Mouse (Mus musculus) hindbrain, embryonic 10.5 days (tissue): ENCODE measurements around the gene Erich6. TPM values are rescaled to one million over a fixed set of nuclear protein-coding genes. Genes with fewer than 3 reads are reported as not detected.

ENCODE experiments used
- DNase-seq: peaks from one replicate; pipeline ENCODE4 v3.0.0-alpha.2; 2017; ENCODE audit warnings: low spot score
- H3K27ac ChIP-seq: fragments of 300-500 bp; sonication (generic); 2 replicates; pipeline ENCODE4 v1.5.1; 2016; ENCODE audit warnings: mild to moderate bottlenecking, moderate library complexity
- H3K27me3 ChIP-seq: fragments of 300-500 bp; sonication (generic); 2 replicates; pipeline ENCODE4 v1.6.1; 2016; ENCODE audit warnings: mild to moderate bottlenecking; ENCODE audit not compliant: poor library complexity, insufficient read depth, severe bottlenecking
- H3K36me3 ChIP-seq: fragments of 300-500 bp; sonication (generic); 2 replicates; pipeline ENCODE4 v1.6.1; 2016; ENCODE audit warnings: mild to moderate bottlenecking, moderate library complexity
- H3K4me1 ChIP-seq: fragments of 300-500 bp; sonication (generic); replicated peaks from 2 replicates; pipeline ENCODE4 v1.6.1; 2016; ENCODE audit warnings: mild to moderate bottlenecking
- H3K4me3 ChIP-seq: fragments of 300-500 bp; sonication (generic); 2 replicates; pipeline ENCODE4 v1.5.1; 2016; ENCODE audit warnings: mild to moderate bottlenecking, moderate library complexity
- H3K9me3 ChIP-seq: fragments of 300-500 bp; sonication (generic); 2 replicates; pipeline ENCODE4 v1.6.1; 2016; ENCODE audit warnings: mild to moderate bottlenecking, moderate library complexity
- WGBS: fragments of 180-500 bp; shearing (Covaris S2); methylation state at CpG from one replicate; pipeline ENCODE4 v1.1.7; 2016; 5-methylcytosine and 5-hydroxymethylcytosine counted together
- polyA plus RNA-seq: library from polyadenylated mRNA; unstranded; fragments of >200 nt; fragmentation: Nextera tagmentation; extraction: Ambion mirVana; gene quantifications from 2 replicates; pipeline ENCODE4 v1.2.1, GENCODE M21; 2016

Erich6 gene
- 0.07 TPM in 1 of 2 replicates, not detected in the other for polyA plus RNA-seq

DNA sequence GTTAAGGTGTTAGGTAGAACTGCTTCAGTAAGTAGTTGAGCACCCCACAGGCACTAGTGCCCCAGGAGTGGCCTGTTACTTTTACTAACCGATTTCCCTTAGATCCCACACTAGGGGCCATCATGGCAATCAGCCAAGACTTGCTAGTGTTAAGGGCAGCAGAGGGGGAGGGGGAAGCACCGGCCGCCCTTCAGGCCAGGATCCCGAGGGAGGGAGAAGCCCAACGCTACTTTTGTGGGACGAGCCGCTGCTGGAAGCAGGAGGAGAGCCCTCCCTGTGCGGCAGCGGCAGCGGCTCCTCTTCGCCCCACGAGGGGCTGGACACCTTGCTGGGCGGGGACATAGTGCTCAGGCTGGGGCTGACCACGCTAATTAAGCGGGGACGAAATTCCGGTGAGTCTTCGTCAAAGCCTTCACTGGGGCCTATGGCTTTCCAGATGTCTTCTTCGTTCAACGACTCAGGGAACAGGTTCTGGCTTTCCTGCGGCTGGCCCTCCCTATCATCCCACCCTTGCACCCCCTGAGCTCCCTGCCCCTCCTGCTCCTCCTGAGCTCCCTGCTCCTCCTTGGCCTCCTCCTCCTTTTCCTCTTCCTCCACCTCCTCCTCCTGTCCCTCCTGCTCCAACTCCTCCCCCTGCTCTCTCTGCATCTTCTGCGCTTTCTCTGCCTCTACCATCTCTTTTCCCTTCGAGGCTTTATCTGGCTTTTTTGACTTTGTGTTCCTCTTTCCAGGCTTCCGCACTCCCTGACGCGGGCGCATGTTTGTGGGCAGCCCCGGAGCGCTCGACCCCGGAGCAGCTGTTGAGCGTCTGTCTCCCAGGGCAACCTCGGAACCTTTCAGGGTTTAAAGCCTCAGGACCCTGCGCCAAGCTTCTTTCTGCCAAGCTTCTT, at the start of gene Erich6:
Erich6 (minus strand) TSS at position 802 of the 890 bp plus-strand sequence.
- Histone ChIP-seq H3K4me1 (peaks cover 15% of the 10 kb centered on the region), H3K27me3 (no peaks in the 10 kb centered on the region), H3K27ac (peak within 1 kb of the TSS; percentile 86), H3K36me3 (no peaks in the 10 kb centered on the region), H3K4me3 (peak within 1 kb of the TSS; percentile 67), H3K9me3 (no peaks in the 10 kb centered on the region; the same call in 1 of the 2 replicates)
- DNase-seq: peak; percentile 76
- WGBS: under 1% methylated on average over 34 of the region's 34 CpGs

DNA sequence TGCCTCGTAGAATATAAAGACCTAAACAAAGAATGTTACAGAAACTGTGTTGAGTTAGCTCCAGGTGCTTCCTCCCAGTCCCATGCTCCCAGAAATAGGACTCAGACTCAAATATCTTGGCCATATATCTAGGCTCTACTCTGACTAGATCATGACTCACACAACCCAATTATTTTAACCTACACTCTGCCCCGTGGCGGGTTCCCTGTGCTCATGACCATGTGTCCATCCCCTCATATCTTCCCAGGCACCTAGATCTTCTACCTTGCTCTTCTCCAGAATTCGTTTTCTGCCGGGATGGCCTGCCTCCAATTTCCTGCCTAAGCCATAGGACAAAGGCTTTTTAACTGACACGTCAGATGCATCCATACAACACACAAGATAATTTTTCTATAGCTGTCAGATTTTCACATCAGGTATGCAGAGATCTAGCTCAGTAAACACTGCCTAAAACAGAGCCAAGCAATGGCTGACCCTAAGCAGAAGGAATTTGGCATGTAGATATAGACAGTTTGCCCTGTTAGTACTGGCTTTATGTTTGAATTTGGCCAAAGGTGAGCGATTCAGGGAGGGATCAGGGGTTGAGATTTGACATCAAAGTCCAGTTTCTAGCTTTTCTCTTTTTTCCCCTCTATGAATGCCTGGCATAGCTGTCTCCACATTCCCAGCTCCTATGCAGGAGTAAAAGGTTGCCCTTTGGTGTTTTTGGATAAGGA, 49.4 kb upstream of the Erich6 start:
- Histone ChIP-seq H3K4me3 (no peak overlapping the region), H3K4me1 (peaks cover 13% of the 10 kb centered on the region), H3K36me3 (no peaks in the 10 kb centered on the region), H3K9me3 (no peaks in the 10 kb centered on the region), H3K27ac (no peak overlapping the region), H3K27me3 (peaks cover 14% of the 10 kb centered on the region)
- no peak for DNase-seq
- WGBS: 90% methylated on average over 7 of the region's 7 CpGs

DNA sequence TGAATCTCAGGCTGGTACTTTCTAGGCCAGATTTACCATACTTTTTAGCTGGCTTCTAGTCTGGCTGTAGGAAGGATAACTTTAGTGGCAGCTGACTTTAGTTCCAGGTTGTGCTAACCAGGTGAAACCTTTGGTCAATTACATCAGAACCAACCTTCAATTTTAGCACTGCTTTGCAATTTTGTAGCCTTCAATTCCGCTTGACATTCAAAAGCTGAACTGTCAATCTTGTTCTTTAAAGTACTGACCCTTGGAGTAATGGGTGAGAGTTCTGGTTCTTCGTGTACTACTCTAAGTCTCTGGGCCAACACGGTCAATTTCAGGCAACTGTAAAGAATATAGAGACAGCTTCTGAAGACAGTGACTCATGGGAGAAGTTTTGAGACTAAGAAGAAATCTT, 48.4 kb upstream of the Erich6 start:
- DNase-seq: no peak
- Histone ChIP-seq H3K4me3 (no peak overlapping the region), H3K27ac (no peak overlapping the region), H3K9me3 (no peaks in the 10 kb centered on the region), H3K27me3 (peaks cover 14% of the 10 kb centered on the region), H3K4me1 (peaks cover 4% of the 10 kb centered on the region), H3K36me3 (no peaks in the 10 kb centered on the region)
- 87% methylated on average over 3 of the region's 3 CpGs for WGBS

DNA sequence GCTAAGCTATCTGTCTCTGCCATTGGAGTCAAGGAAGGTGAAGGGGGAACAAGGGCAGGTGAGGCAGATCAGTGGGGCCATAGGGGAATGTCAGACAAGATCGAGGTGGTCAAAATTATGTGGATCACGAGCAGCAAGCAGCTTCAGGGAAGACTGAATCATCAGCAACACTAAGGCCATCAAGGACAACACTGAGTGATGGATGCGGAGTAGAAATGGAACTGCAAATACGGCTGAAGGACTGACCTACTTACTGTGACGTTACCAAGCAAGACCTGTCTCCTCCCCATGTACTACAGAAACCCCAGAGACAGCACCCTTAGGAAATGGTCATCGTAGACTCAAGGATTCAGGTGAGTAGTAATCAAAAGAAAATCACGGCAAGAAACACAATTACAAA, 46.3 kb upstream of the Erich6 start:
- Histone ChIP-seq H3K9me3 (no peaks in the 10 kb centered on the region), H3K36me3 (no peaks in the 10 kb centered on the region), H3K4me3 (no peak overlapping the region), H3K27me3 (no peaks in the 10 kb centered on the region; the same call in 1 of the 2 replicates), H3K4me1 (peaks cover 19% of the 10 kb centered on the region), H3K27ac (no peak overlapping the region)
- 88% methylated on average over 7 of the region's 7 CpGs for WGBS
- DNase-seq: no peak

DNA sequence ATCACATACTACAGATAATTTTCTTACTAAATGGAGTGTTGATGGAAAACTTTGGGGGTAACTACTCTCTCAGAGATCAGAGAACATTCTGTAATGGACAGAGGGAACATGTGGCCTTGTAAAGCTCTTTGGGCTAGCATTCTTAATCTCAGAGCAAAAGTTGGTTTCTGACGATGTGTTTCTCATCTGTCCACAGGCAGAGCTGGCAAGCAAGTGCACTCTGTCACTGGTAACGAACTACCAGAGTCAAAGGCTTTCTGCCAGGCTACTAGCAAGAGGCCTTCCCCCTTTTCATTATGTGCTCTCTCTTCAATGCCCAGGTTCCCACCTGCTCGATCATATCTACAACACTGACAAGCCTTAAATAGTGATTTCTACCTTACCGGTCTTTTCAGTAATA, 45.3 kb upstream of the Erich6 start:
- no peaks in the 10 kb centered on the region for H3K36me3 ChIP-seq
- no peak for DNase-seq
- H3K27me3 ChIP-seq: no peaks in the 10 kb centered on the region
- no peaks in the 10 kb centered on the region for H3K9me3 ChIP-seq
- H3K4me3 ChIP-seq: no peak overlapping the region
- peaks cover 27% of the 10 kb centered on the region for H3K4me1 ChIP-seq
- no peak overlapping the region for H3K27ac ChIP-seq
- 89% methylated on average over 4 of the region's 4 CpGs for WGBS

DNA sequence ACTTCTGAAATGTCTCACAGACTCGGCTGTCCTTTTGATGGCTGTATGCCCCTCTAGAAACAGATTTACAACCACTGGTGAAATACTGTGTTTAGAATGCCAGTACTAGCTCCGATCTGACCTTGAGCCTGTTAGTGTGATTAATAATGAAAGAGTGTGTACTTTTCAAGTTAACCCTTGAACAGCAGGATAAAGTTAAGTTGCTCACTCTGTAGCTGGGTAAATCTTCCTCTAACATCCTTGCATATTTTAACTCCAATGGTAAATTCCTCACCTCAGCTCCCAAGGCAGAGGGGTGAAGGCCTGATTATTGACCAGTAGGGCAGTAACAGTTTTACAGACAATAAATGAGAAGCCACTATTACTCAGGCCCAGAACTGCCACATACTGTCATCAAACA, 44.8 kb upstream of the Erich6 start:
- no peak for DNase-seq
- H3K36me3 ChIP-seq: no peaks in the 10 kb centered on the region
- H3K9me3 ChIP-seq: no peaks in the 10 kb centered on the region
- H3K4me3 ChIP-seq: no peak overlapping the region
- 79% methylated on average over 2 of the region's 2 CpGs for WGBS
- H3K27ac ChIP-seq: no peak overlapping the region
- no peaks in the 10 kb centered on the region for H3K27me3 ChIP-seq
- peaks cover 32% of the 10 kb centered on the region for H3K4me1 ChIP-seq

DNA sequence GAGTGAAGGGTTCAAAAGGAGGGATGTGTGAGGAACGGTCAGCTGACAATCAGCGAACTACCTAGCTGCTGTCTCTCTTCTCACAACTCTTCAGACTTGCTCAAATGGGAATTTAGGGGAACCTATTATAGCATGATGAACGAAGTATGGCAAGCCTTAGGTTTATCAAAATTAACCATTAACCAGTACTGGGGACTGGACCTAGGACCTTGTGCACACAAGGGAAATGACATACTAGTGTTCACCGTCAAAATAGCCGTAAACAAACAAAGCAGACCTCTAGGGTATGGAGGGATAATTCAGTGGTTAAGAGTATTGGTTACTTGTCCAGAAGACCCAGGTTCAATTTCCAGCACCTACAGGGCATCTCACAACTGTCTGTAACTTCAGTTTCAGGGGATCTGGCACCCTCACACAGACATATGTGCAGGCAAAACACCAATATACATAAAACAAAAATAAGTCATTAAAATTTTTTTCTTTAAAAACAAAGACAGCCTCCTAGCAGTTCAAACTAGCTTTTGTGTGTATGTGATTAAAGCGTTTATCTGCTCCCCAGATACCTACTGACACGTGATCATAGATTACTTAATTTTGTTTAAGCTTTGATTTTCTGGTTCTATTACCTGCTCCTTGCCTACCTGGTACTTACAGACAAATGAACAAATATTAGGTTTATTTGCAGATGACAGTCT, 44.1 kb upstream of the Erich6 start:
- DNase-seq: no peak
- Histone ChIP-seq H3K9me3 (no peaks in the 10 kb centered on the region), H3K4me1 (peaks cover 35% of the 10 kb centered on the region), H3K4me3 (no peak overlapping the region), H3K27me3 (no peaks in the 10 kb centered on the region), H3K36me3 (no peaks in the 10 kb centered on the region), H3K27ac (no peak overlapping the region)
- WGBS: 94% methylated on average over 7 of the region's 7 CpGs

DNA sequence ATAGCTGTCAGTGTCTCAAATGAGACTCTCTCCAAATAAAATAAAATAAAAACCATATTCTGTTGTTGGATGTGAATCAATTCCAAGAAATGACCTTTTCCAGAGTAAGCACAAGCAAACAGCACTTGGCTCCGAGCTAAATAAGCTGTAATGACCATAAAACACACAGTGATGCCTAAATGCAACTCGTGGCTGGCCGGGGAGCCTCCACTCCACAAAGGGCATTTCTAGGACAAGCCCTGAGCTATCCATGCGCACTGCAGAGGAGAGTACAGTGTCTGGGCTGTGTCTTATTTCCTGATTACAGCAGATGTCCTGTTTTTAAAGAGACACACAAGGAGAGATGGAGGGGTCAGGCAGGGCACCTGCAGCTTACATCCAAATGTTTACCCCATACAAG, 43.0 kb upstream of the Erich6 start:
- Histone ChIP-seq H3K9me3 (no peaks in the 10 kb centered on the region), H3K4me1 (peaks cover 35% of the 10 kb centered on the region), H3K36me3 (0 out of 2 replicates have a peak, but pooled peaks cover 3% of the 10 kb centered on the region), H3K27me3 (no peaks in the 10 kb centered on the region), H3K27ac (no peak overlapping the region), H3K4me3 (no peak overlapping the region)
- WGBS: 73% methylated on average over 4 of the region's 4 CpGs
- no peak for DNase-seq

DNA sequence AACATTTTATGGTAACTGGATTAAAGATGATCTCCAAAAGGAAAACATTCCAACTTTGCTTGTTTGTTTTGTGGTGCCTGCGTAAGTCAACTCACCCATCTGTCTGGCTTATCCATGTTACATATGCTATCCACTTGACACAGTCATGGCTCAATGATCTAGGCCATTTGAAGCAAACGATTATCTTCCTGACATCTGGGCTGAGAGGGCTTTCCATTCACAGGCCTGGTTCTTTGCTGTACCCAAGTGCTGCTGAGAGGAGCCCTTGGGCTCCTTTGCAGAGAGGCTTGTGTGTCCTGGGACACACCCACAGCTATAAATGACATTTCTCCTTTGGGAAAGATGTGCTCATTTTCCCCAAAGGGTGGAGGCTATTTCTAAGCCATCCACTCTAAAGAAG, 41.9 kb upstream of the Erich6 start:
- no peaks in the 10 kb centered on the region for H3K9me3 ChIP-seq
- DNase-seq: no peak
- H3K4me3 ChIP-seq: no peak overlapping the region
- 61% methylated on average over 2 of the region's 2 CpGs for WGBS
- H3K36me3 ChIP-seq: 0 out of 2 replicates have a peak, but pooled peaks cover 3% of the 10 kb centered on the region
- no peaks in the 10 kb centered on the region for H3K27me3 ChIP-seq
- peaks cover 35% of the 10 kb centered on the region for H3K4me1 ChIP-seq
- peak overlapping the region; percentile 24 for H3K27ac ChIP-seq

DNA sequence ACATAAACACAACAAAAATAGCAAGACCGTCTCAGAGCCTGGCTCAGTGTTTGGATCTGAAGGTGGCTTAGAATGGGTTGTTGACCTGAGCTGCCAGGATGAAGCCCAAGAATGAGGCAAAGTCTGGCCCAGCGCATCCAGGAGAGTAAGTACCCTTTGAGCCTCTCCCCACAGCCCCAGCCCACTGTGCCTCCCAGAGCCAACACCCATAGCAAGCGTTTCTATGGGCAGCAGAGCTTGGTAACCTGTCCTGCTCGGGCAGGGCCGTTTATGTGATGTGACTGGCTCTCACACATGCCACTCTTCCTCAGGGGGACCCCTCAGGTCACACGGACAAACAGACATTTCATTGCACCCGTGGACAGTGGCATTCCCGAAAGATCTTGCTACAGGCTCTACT, 41.4 kb upstream of the Erich6 start:
- Histone ChIP-seq H3K4me1 (peaks cover 35% of the 10 kb centered on the region), H3K27ac (peak overlapping the region; percentile 70), H3K9me3 (no peaks in the 10 kb centered on the region), H3K27me3 (no peaks in the 10 kb centered on the region), H3K4me3 (no peak overlapping the region), H3K36me3 (0 out of 2 replicates have a peak, but pooled peaks cover 3% of the 10 kb centered on the region)
- no peak for DNase-seq
- 63% methylated on average over 8 of the region's 8 CpGs for WGBS

DNA sequence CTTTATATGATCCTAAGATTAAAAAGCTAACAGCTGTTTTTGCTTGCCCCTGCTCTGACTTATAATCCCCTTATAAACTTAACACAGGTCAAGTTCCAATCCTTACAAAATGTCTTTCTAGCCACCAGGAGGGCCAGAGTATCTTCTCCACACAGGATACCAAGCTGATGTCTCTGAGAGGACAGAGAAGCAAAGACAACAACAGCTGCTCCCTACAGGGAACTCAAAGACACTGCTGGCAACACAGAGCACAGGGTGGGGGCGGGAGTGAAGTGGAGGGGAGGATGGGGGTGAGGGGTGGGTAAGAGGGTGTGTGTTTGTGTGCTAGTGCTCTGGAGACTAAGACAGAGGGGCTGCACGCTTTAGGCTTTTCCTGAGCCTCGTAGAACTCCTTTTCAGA, 40.6 kb upstream of the Erich6 start:
- Histone ChIP-seq H3K9me3 (no peaks in the 10 kb centered on the region), H3K27me3 (no peaks in the 10 kb centered on the region), H3K27ac (peak overlapping the region; percentile 56; the same call in 1 of the 2 replicates), H3K36me3 (0 out of 2 replicates have a peak, but pooled peaks cover 3% of the 10 kb centered on the region), H3K4me3 (no peak overlapping the region), H3K4me1 (peaks cover 38% of the 10 kb centered on the region)
- WGBS: 40% methylated on average over 3 of the region's 3 CpGs
- no peak for DNase-seq

DNA sequence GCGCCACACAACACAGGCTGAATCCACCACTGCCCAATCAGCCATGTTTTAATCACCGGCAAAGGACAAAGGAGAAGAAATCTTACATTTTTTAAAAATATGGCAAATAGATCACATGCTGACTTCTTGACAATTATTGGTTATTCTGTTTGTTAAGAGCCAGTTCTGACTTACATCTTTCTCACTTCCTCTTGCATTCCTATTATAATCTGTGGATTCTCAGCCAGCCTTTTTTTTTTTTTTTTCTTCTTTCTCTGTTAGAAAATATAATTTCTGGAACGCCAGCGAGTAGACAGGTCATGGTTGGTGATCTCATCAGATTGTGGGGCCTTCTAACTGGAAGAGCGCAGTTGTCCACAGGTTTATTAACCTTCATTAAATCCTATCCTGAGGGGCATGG, 36.3 kb upstream of the Erich6 start:
- Histone ChIP-seq H3K4me3 (no peak overlapping the region), H3K9me3 (no peaks in the 10 kb centered on the region), H3K4me1 (peaks cover 25% of the 10 kb centered on the region), H3K27ac (no peak overlapping the region), H3K36me3 (0 out of 2 replicates have a peak, but pooled peaks cover 3% of the 10 kb centered on the region), H3K27me3 (no peaks in the 10 kb centered on the region)
- WGBS: 95% methylated on average over 5 of the region's 5 CpGs
- no peak for DNase-seq
